Mouse (Mus musculus): ENCODE data around the gene Pacsin3.

DNA sequence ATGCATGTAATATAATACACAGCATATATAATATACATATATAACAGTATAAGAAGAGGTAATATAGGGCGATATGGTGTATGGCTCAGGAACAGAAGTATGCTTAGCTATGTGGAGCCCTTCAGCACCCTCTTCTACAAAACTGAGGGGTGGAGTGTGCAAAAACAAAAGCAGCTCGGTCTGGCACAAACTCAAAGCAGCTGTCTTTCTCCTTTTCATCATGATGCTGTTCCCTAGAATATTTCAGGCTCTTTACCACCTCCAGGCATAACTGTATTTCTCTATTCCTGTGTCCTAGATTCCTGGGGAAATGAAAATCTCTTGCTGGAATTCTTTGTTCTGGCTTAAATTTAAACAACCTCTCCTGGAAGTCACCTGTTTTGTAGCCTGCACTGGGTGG lies 26.0 kb upstream of the Pacsin3 start:
- TF ChIP-seq POLR2A (IDR thresholded peaks at IDR 0.05; ENCODE audit: control insufficient read depth, low read depth, low read length), result no peak
- no peak for TF ChIP-seq CTCF (IDR thresholded peaks at IDR 0.05; ENCODE audit: control insufficient read depth, insufficient read depth, insufficient replicate concordance, low read depth, low read length)
